Mouse (Mus musculus): ENCODE measurements at regions not wholly inside any gene's neighbourhood (a gene's known extent, or its start where the extent isn't known, plus 50 kb on each side); places are given as distances from the start of the nearest gene placed in this dataset.

- no peak for TF ChIP-seq CTCF (IDR thresholded peaks at IDR 0.05; ENCODE audit: low read depth)
- no peak for TF ChIP-seq EP300 (IDR thresholded peaks at IDR 0.05; ENCODE audit: low read depth)
Measured at GRCm38 (mm10) chr15:31908432-31908831, 268.7 kb upstream of the Tas2r119 start.
